16 mouse cellular contexts compared by ENCODE assay signal in the genomic region with DNA sequence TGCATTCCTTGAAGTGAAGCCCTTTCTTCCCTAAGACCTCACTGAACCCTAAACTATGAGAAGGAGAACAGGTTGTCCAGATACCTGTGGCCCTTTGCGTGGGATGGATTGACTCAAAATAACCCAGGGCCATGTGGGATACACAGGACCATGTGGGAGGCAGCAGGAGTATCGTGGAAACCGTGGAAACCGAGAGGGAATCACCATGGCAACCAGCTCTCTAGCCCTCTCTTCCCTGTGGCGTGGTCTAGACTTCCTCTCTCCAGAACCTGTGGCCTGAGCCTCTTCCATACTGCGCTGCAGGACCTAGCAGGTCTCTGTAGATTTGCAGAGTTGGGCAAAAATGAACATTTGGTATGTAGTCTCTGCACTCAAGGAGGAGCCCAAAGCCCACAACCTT. TPM values are rescaled to one million over a fixed set of nuclear protein-coding genes. Genes with fewer than 3 reads are reported as not detected.
A peak's percentile ranks its signal among the peaks of the same experiment; 100 is the strongest.
DNase-seq lines count a peak whose midpoint lies in the region; ATAC-seq and TF ChIP-seq lines count a peak whose summit lies in the region.
"Had no signal": no experiment of that assay in that cellular context is flagged by ENCODE, and none has a peak within 500 bp of the region (broad histone marks: within the 10 kb centered on the region; RNA-seq: fewer than 3 reads in every experiment).

No protein-coding gene starts in this region.

- no peak overlapping the region for H3K27ac ChIP-seq in hindbrain, embryonic 16.5 days (ENCODE audit: low read depth, low read length)
- H3K27ac ChIP-seq in hindbrain, embryonic 12.5 days = no peak overlapping the region
- no peak overlapping the region for H3K27ac ChIP-seq in liver, embryonic 11.5 days (ENCODE audit: low read depth, low read length)
- H3K27ac ChIP-seq: forebrain, embryonic 12.5 days; heart, embryonic 13.5 days; limb, embryonic 13.5 days; neural tube, embryonic 12.5 days had no signal

- DNase-seq in embryo, embryonic 11 days = peak; percentile 46
- peak; percentile 51 to 55 for DNase-seq in layer of hippocampus, postnatal 36 days
- DNase-seq in retina, postnatal 1 day = peak; percentile 17
- DNase-seq in heart, postnatal 25 days (ENCODE audit: low spot score) = no peak
- no peak for DNase-seq in liver, embryonic 11.5 days (ENCODE audit: low spot score)
- DNase-seq in lung, adult 2 months = no peak
- DNase-seq: adrenal gland, postnatal 10 days; cerebellum, postnatal 36 days; kidney, adult 18-20 months; lung, postnatal 36 days had no signal

- ATAC-seq in hindbrain, embryonic 16.5 days = peak; percentile 42; the same call in 1 of the 2 replicates
- no peak for ATAC-seq in hindbrain, embryonic 12.5 days (ENCODE audit: low FRiP score)
- no peak for ATAC-seq in liver, embryonic 11.5 days (replicated peaks; ENCODE audit: low FRiP score)

- intact Hi-C loops in heart, postnatal 25 days (cut with DNase I) = no loop called here

- no peak for TF ChIP-seq POLR2A in lung, adult 2 months (IDR thresholded peaks at IDR 0.05; ENCODE audit: borderline replicate concordance, extremely low read depth, low read depth, low read length)

- H3K9me3 ChIP-seq in hindbrain, embryonic 16.5 days (ENCODE audit: control insufficient read depth, low read length) = no peaks in the 10 kb centered on the region
- H3K9me3 ChIP-seq in hindbrain, embryonic 12.5 days (replicated peaks) = no peaks in the 10 kb centered on the region
- H3K9me3 ChIP-seq in liver, embryonic 11.5 days (ENCODE audit: control insufficient read depth, low read length) = no peaks in the 10 kb centered on the region
- H3K9me3 ChIP-seq: forebrain, embryonic 12.5 days; heart, embryonic 13.5 days; limb, embryonic 13.5 days; neural tube, embryonic 12.5 days had no signal

- no peak overlapping the region for H3K9ac ChIP-seq in hindbrain, embryonic 16.5 days (ENCODE audit: low read depth, low read length)
- H3K9ac ChIP-seq in hindbrain, embryonic 12.5 days = no peak overlapping the region
- no peak overlapping the region for H3K9ac ChIP-seq in liver, embryonic 11.5 days (ENCODE audit: low read depth, low read length)
- H3K9ac ChIP-seq: forebrain, embryonic 12.5 days; heart, embryonic 13.5 days; limb, embryonic 13.5 days; neural tube, embryonic 12.5 days had no signal

- H3K27me3 ChIP-seq in hindbrain, embryonic 16.5 days (replicated peaks; ENCODE audit: control insufficient read depth, insufficient read depth, low read length) = no peaks in the 10 kb centered on the region
- H3K27me3 ChIP-seq in hindbrain, embryonic 12.5 days = no peaks in the 10 kb centered on the region
- no peaks in the 10 kb centered on the region for H3K27me3 ChIP-seq in liver, embryonic 11.5 days (replicated peaks; ENCODE audit: control insufficient read depth, insufficient read depth, low read length)
- H3K27me3 ChIP-seq: forebrain, embryonic 12.5 days; heart, embryonic 13.5 days; limb, embryonic 13.5 days; neural tube, embryonic 12.5 days had no signal

- WGBS in hindbrain, embryonic 16.5 days = 49% methylated on average over 6 of the region's 6 CpGs
- 52% methylated on average over 6 of the region's 6 CpGs for WGBS in hindbrain, embryonic 12.5 days
- 66% methylated on average over 6 of the region's 6 CpGs for WGBS in liver, embryonic 11.5 days
- 84% methylated on average over 6 of the region's 6 CpGs for WGBS in lung, adult 2 months

- no peak for TF ChIP-seq CTCF in lung, adult 2 months (IDR thresholded peaks at IDR 0.05; ENCODE audit: insufficient read depth, low read length)

- H3K4me3 ChIP-seq in hindbrain, embryonic 16.5 days (ENCODE audit: low read length) = no peak overlapping the region
- no peak overlapping the region for H3K4me3 ChIP-seq in hindbrain, embryonic 12.5 days
- no peak overlapping the region for H3K4me3 ChIP-seq in liver, embryonic 11.5 days (ENCODE audit: low read depth, low read length)
- no peak overlapping the region for H3K4me3 ChIP-seq in lung, adult 2 months (replicated peaks; ENCODE audit: extremely low read depth, low read depth, low read length)
- H3K4me3 ChIP-seq: forebrain, embryonic 12.5 days; heart, embryonic 13.5 days; limb, embryonic 13.5 days; neural tube, embryonic 12.5 days had no signal

- no peak overlapping the region for H3K4me2 ChIP-seq in hindbrain, embryonic 16.5 days (ENCODE audit: low read length)
- no peak overlapping the region for H3K4me2 ChIP-seq in hindbrain, embryonic 12.5 days (replicated peaks)
- H3K4me2 ChIP-seq in liver, embryonic 11.5 days = no peak overlapping the region
- H3K4me2 ChIP-seq: forebrain, embryonic 12.5 days; heart, embryonic 13.5 days; limb, embryonic 13.5 days; neural tube, embryonic 12.5 days had no signal

- H3K36me3 ChIP-seq in hindbrain, embryonic 16.5 days (ENCODE audit: control insufficient read depth, insufficient read depth, low read length) = no peaks in the 10 kb centered on the region
- no peaks in the 10 kb centered on the region for H3K36me3 ChIP-seq in hindbrain, embryonic 12.5 days
- no peaks in the 10 kb centered on the region for H3K36me3 ChIP-seq in liver, embryonic 11.5 days (ENCODE audit: control insufficient read depth, insufficient read depth, low read length)
- H3K36me3 ChIP-seq: forebrain, embryonic 12.5 days; heart, embryonic 13.5 days; limb, embryonic 13.5 days; neural tube, embryonic 12.5 days had no signal

- no peaks in the 10 kb centered on the region; the same call in 1 of the 2 replicates for H3K4me1 ChIP-seq in hindbrain, embryonic 16.5 days (ENCODE audit: control insufficient read depth, insufficient read depth, low read depth, low read length)
- 0 out of 2 replicates have a peak, but pooled peaks cover 2% of the 10 kb centered on the region for H3K4me1 ChIP-seq in hindbrain, embryonic 12.5 days
- H3K4me1 ChIP-seq in liver, embryonic 11.5 days (replicated peaks; ENCODE audit: control insufficient read depth, insufficient read depth, low read length) = no peaks in the 10 kb centered on the region
- H3K4me1 ChIP-seq in lung, adult 2 months (ENCODE audit: control insufficient read depth, insufficient read depth, low read length) = peaks cover 8% of the 10 kb centered on the region
- H3K4me1 ChIP-seq: forebrain, embryonic 12.5 days; neural tube, embryonic 12.5 days had no signal

RNA-seq across cellular contexts. Expression of gene Ets2, which starts 37.6 kb away (rescaled TPM):
- polyA plus RNA-seq in hindbrain, embryonic 16.5 days (2015; fragmentation: Nextera tagmentation; extraction: Ambion mirVana) = 23.1 and 26.2 TPM in 2 replicates
- 44.6 and 47.9 TPM in 2 replicates for polyA plus RNA-seq in hindbrain, embryonic 12.5 days (2016; fragmentation: Nextera tagmentation; extraction: Ambion mirVana)
- 10 to 100 TPM; 72.7 to 75.3 TPM for total RNA-seq in layer of hippocampus, postnatal 36 days (2021)
- total RNA-seq in heart, postnatal 25 days (2021) = 10 to 100 TPM; 84.1 to 91.6 TPM
- polyA plus RNA-seq in liver, embryonic 11.5 days (2014; fragmentation: Nextera tagmentation; extraction: Ambion mirVana) = 29.8 and 30.6 TPM in 2 replicates
- polyA plus RNA-seq in lung, adult 2 months (2012; rRNA removed) = 113 and 270 TPM in 2 replicates

Comparison
In these comparisons a context has a peak if more than half of its experiments do, and no peak if none do; other contexts are left out.
1. DNase-seq: peak in embryo, embryonic 11 days (single experiment), layer of hippocampus, postnatal 36 days (2 of 2) and retina, postnatal 1 day (single experiment); none in heart, postnatal 25 days (single experiment), liver, embryonic 11.5 days (single experiment) and lung, adult 2 months (single experiment).